Mouse (Mus musculus) liver, adult 2 months (tissue): Measurements from ENCODE around the gene Car4.

Experiments
- CTCF ChIP-seq: fragments of 200-500 bp; IDR thresholded peaks from 2 replicates; pipeline ENCODE4 v1.5.1; 2011; ENCODE audit warnings: low read depth, low read length, control low read depth
- POLR2A ChIP-seq: fragments of 200-500 bp; IDR thresholded peaks from 2 replicates; pipeline ENCODE4 v1.6.1; 2011; ENCODE audit warnings: low read length, control low read depth; ENCODE audit not compliant: insufficient read depth; ENCODE audit errors: extremely low read depth

- TF ChIP-seq CTCF, result no peak
- TF ChIP-seq POLR2A, result no peak
Observed at GRCm38 (mm10) chr11:84961571-84961970, 4.0 kb downstream of the Car4 start.
